Mouse (Mus musculus): ENCODE measurements around the gene Uvrag.

The Uvrag gene

DNA sequence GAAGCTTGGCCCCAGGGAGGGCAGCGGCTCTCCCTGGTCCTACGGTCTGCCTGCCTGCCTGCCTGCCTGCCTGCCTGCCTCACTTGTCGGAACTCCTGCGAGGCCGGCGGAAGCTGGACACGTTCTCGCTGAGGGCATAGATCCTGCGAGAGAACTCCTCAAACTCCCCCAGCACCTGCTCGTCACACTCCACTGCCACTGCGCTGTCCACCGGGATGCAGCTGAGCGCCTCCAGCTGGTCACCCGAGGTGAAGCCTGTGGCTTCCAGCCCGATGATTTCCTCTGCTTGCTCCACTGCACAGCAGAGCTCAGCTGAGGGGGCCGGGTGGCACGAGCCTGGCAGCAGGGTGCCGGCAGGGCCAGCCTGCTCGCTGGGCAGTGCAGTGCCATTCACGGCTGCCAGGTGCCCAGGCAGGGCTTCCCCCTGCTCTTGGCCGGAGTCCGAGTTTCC lies 253.1 kb downstream of the Uvrag start:
- peak in 1 of 2 experiments; percentile 12 for DNase-seq (ENCODE audit: low spot score in 2 of 2)

DNA sequence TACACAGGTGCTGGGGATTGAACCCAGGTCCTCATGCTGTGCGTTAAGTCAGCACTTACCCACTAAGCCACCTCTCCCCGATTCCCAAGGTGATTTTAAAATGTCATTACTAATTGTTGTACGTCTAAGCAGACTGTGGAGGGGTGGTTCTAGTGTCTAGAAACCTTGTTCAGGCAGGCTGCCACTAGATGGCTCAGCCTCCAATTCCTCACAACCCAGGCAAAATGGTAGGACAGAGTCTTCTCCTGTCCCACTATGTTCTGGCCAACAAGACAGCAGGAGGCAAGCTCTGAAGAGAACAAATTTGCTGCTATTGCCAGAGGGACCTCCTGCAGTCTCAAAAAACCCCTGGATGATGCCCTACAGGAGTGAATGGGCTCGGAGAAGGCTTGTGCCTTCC lies 259.1 kb downstream of the Uvrag start:
- DNase-seq (ENCODE audit: low spot score in 2 of 2) = no peak

DNA sequence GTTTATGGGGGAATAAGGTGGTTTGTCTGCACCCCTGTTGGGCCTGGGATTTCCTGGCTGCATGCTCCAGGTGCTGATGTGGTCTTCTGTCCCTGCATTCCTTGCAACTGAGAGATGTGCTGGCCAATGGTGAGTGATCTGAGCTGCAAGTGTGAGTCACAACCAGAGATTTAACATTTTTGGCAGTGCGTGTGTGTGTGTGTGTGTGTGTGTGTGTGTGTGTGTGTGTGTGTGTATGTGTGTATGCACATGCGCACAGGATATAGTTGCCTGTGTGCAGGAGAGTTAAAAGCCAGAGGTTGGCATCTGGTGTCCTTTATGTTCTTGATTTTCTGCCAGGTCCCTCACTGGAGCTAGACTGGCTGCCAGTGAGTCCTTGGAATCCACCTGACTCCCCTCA lies 261.8 kb downstream of the Uvrag start:
- no peak for DNase-seq (ENCODE audit: low spot score in 2 of 2)

DNA sequence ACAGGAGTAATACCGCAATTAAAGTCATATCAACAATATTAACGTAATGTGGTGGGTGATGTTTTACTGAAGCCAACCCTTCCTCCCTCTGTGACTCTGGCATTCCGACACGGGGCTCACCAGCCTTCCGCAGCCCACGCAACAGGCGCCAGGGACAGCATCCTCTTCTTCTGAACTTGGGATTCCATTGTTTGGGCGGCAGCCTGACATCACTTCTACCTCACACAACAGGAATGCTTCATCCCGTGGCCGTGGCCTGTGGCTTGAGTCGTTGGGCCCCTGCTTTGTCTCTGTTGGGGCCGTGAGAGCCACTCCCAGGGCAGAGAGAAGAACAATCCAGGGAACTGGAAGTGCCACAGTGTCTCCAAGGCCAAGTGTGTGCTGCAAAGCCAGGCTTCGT lies 264.8 kb downstream of the Uvrag start:
- no peak for DNase-seq (ENCODE audit: low spot score in 2 of 2)

DNA sequence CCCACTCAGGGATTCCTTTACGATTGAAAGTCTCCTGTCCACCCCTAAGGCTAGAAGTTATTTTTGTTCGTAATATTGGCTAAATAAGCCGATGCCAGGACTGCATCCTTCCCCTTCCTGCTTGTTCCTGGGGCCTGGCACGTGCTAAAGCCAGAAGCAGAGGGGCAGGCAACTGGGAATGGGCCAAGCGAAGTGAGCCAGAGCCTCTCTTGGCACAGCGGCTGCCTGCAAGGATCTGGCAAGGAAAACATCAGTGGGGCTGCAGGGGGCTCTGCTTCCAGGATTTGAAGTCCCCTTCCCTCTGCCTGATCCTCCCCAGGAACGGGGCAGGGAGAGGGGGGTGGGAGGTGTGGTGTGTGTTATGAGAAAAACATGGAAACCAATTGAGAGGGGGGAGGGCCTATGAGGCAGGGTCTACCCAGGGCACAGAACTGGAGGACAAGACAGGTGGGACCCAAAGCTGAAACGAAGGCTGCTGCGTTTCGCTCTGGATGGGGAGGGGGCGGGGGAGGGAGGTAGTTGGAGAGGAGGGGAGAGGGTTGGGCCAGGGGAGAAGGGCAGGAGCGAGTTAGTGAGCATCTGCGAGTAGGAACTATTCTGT lies 265.5 kb downstream of the Uvrag start:
- DNase-seq (ENCODE audit: low spot score in 2 of 2) = no peak

DNA sequence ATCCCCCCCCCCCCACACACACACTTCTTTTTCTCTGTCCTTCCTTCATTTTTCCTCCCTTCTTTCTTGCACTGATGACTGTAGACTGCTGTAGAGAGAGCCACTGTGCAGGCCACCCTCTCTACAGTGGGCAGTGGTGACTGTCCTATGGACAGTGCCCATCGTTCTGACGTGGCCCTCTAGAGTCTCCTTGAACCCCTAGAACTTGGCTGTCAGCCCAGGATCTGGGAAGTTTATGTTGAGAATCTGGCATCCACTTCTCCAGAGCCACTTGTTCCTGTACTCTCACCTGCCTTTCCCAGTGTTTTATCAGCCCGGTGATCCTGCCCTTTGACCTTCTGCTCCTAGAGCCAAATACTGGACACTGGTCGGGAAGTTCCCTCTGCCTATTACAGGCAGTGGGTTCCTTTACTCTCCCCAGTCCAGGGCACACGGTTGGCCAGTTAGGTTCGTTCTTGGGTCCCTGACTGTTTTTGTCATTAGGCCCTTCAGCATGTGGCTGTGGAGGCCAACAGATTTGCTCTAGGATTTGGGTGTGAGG lies 266.5 kb downstream of the Uvrag start:
- no peak for DNase-seq (ENCODE audit: low spot score in 2 of 2)

DNA sequence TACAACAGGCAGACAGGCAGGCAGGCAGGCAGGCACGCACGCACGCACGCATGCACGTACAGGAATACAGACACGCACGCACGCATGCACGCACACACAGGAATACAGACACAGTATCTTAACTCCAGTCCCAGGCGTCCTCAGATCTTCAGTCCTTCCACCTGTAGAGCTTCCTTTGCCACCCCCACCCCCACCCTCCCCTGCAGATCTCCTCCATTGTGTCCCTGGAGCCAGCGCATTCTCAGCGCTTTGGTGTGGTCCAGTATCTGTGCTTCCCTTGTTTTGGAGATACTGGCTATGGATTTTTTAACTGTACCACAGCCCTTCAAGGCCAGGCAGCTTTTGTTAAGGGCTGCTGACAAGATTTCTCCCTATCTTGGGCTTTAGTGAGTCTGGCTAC lies 267.6 kb downstream of the Uvrag start:
- no peak for DNase-seq (ENCODE audit: low spot score in 2 of 2)

DNA sequence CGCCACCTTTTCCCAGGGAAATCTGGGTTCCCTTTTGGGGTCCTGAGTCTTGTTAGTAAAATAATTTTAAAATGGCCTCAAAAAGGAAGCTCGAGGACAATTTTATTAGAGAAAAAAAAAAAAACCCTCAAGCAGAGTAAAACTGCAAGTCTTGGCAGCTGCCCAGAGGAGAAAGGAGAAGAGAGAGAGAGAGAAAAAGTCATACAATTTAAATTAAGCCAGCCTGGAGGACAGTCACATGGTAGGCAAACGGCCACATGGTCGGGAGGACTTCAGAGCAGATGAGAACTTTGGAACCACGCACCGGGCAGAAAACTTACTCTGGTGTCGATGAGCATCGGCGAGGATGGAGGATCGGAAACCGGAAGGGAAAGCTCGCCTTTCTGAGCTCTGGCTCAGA lies 269.1 kb downstream of the Uvrag start:
- no peak for DNase-seq (ENCODE audit: low spot score in 2 of 2)

DNA sequence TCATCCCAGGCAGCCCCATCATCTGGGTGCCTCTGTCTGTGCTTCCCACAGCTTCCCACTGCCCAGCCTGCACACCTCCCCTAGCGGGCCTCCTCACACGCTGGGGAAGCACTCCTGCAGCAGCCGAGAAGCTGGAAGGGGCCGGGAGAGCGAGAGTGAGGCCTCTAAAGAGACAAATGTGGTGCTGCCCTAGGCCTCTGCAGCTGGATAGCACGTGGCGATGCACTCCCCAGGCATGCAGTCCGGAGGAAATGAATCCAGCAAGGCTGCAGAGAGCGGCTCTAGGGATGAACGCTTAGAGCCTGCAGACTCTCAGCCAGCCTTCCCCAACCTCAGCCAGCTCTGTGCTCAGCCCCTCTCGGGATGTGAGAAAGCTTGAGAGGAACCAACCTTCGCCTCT lies 270.1 kb downstream of the Uvrag start:
- DNase-seq (ENCODE audit: low spot score in 2 of 2) = no peak

DNA sequence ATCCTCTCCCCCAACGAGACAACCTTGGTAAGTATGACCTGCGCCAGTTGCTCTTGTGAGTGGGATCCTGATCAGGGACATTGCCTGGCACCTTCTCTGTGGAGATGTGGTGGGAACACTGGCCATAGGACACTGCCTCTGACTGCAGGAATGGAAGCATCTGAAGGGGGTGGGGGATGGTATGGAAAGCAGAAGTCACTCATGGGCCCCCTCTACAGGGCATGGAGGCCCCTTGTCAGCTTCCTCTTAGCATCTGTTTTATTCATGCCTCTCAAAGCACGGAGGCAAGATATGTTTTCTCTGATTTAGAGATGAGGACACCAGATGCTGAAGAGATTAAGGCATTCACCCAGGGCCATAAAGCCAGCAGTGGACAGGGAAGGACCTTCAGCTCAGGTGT lies 271.9 kb downstream of the Uvrag start:
- no peak for DNase-seq (ENCODE audit: low spot score in 2 of 2)

DNA sequence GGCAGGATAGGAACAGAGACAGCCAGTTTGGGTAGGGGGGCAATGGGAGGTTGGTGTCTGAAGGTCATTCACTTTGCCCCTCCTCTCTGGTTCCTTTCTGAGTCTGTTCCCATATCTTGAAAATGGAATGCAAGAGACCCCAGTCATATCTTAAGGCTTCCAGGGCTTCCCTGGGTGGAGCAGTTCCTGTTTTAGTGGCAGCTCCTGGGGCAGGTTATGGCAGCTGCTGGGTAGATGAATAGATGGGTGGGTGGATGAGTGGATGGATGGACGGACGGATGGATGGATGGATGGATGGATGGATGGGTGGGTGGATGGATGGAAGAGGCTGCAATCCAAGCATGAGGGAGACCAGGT lies 273.2 kb downstream of the Uvrag start:
- no peak for DNase-seq (ENCODE audit: low spot score in 2 of 2)

DNA sequence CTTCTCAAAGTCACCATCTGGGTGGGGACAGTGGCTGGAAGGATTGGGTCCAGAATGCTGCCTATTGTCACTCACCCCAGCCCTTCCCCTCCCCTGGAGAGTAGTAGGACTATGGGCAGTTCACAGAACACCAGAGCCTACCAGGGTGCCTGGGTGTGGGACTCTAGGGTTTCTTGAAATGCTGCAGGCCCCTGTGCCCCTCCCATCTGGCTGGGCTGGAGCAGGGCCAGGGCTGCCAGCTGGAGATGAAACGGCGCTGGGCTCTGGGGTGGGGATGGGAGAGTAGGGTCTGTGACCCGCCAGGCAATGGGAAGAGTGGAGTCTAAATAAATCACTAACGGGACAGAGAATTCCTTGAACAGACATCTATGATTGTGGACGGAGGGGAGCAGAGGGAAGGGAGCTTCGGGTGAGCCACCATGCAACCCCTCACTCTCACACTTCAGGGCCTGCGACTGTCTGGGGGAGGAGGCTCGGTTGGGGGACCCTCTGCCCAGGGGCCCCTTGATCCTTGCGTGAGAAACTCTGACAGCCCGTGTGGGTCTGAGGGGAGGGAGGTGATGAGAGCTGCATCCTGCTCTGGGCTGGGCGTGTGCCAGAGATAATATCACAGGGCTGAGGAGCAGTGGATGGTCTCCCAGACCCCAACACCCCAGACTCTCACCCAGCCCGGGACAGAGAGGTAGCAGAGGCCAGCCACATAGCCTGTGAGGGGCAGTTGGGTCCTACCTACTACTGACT lies 273.7 kb downstream of the Uvrag start:
- DNase-seq (ENCODE audit: low spot score in 2 of 2) = no peak

DNA sequence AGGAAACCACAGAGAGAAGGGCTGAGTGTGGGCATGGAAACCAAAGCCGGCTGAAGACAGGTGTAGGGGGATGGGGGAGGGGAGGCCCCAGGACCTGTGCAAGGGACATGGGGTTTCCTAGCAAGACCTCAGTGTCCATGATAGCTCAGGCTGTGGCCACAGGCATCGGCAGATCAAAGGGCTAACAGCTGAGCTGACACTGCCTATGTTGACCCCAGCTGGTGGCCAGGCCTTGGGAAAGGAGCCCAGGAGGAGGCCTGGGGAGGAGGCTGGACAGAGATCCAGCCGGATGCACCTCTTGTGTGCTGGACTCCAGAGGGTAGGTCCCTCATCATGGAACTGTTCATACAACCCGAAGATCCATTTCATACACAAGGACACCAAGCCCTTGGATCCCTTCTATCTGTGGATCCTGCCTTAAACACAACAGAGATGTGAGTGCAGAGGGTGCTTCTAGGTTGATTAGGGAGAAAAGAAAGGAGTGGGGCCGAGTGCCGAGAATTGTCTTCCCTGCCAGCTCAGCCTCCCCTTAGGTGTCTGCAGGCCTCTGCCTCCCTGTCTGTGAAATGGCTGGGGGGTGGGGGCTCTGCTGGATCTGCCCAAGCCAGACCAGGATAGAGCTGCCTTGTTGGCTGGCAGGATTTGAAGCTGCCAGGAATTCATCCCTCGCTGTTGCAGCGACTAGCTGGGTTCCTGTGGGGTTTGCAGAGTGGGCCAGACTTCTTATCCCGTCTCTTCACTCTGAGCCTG lies 276.8 kb downstream of the Uvrag start:
- DNase-seq (ENCODE audit: low spot score in 2 of 2) = no peak

DNA sequence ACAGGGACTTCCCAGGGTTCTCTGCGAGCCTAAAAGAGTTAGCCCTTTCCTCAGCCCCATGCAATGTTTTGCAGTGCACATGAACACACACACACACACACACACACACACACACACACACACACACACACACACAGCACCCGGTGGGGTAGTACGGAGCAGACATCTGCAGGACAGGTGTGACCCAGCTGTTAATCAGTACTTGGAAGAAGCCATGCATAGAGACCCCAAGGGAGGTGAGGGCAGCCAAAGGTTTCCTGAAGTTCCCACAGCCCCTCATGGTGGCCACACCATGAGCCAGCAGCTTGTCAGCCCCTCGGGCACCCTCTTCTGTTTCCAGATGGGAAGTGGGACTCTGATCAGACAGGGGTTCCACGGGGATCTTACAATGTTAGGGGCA lies 277.9 kb downstream of the Uvrag start:
- no peak for DNase-seq (ENCODE audit: low spot score in 2 of 2)

DNA sequence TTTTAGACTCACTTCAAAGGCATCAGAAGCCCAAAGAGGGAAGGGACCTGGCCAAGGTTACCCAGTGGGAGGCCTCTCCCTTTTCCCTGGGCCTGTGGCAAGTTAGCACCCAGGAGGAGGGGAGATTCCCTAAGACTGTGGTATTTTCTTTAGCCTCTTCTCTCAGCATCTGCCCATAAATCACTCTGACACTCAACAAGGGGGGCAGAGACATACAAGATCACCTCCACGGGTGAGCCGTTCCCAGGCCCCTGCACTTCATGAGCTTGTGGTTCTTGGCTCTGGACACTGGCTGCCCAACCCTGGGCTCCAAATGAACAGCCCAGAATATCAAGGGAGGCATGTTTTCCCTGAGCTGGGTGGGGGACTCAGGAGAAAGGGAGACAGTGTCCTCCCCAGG lies 279.9 kb downstream of the Uvrag start:
- DNase-seq (ENCODE audit: low spot score in 2 of 2) = no peak

DNA sequence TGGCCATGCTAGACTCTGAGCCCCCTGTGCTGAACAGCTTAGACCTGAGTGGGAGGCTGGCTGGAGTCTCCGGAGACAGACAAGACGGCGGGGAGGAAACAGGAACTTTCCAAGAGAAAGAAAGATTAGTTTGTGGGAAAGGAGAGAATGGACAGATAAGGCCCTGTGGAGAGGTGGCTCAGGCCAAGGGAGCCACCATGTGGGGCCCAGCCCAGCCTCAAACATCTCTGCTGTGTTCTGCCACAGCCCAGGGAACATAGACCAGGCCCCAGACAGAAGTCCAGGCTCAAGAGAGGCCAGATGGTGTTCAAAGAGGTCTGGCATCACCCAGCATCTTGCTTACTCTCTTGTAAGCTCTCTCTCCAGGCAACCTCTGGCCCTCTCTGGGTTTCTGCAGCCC lies 283.8 kb downstream of the Uvrag start:
- no peak for DNase-seq (ENCODE audit: low spot score in 2 of 2)

DNA sequence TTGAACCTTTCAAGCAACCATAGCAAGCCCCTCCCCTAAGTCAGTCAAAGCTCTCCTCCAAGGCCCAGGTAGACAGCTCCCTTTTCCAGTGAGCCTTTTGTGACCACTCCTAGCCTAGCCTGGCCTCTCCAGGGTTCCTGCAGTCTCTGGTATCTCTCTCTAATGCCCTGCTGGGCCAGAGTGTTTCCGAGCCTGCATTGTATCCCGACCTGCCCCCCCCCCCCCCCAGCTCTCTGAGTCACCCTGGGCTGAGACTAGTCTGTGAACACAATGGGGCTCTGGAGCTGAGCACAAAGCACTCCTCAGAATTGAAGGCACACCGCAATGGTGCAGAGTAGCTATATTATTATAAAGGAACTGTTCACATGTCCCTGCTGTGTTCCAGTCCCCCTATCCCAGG lies 284.8 kb downstream of the Uvrag start:
- DNase-seq (ENCODE audit: low spot score in 2 of 2) = no peak

DNA sequence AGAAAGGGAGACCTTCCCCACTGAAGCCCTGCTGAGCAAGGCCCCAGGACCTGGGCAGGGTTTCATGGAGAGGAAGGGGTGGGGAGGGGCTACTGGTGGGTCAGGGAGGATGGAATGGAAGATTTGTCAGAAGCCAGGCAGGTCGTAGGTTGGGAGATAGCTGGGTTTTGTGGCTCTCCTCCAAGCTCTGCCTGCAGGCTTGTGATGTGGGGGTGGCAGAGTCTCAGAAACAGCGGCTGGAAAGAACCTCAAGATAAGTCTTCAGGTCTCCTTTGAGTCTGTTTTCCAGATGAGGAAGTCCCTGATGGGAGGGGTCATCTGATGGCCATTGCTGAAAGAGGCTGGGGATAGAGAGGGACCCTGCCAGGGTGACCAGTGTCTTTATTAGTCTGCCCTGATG lies 285.6 kb downstream of the Uvrag start:
- no peak for DNase-seq (ENCODE audit: low spot score in 2 of 2)

DNA sequence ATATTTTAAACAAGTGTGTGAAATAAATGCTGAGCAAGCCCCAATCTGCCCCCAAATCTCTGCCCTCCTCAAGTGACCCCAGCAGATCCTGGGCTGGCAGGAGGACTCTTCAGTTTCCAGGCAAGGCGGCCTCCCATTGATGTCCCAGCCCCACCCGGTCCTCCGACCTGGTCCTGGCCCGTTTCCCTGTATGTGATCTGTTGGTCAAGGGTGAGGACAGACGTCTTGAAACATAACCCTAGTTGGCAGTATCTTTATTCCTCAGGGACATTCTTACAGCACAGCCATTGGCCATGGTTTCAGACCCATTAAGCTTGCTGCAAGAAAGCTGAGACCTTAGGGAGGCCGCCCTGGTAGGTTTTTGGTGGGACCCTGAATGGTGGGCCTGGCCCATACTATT lies 287.1 kb downstream of the Uvrag start:
- DNase-seq (ENCODE audit: low spot score in 2 of 2) = no peak

DNA sequence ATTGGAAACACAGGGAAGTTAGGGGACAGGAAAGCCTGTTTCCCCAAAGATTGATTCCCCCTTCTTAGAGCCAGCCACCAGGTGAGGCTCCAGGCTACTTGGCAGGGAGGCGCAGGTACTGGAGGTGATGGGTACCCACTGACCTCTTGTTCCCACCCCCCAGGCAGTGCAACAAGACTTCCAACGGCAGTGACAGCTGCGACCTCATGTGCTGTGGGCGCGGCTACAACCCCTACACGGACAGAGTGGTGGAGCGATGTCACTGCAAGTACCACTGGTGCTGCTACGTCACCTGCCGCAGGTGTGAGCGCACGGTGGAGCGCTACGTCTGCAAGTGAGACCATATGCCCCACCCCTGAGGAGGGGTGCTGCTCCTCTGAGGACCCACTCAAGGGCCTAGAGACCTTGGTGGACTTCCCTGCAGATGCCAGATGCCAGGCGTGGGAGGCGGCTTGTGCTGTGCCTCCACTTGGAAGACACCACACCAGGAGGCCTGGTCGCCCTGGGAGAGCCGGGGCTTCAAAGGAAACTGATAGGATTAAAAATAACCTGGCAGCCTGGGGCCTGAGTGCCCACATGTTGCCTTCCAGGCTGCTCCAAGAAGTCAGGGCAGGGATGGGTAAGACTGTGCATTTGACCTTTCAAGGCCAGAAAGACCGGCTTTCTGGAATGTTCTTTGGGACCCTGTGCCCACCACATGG lies 287.8 kb downstream of the Uvrag start:
- no peak for DNase-seq (ENCODE audit: low spot score in 2 of 2)

DNA sequence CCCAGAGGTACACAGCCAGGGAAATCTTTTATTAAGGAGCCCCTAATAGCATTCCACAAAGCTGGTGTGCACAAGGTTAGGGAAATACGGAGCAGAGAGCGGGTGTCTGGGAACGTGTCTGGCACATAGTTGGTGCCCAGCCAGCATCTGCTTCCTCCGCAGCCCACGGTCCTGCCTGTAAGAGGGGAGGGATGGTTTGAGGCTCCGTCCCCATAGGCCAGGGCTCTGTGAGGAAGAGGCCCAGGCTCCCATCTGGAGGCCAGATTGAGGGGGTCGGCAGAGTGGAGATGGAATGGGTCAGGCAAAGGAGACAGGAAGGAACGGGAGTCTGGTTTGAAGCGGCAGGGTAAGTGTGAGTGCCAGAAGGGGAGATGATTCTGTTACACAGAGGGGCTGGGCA lies 289.7 kb downstream of the Uvrag start:
- DNase-seq (ENCODE audit: low spot score in 2 of 2) = no peak

DNA sequence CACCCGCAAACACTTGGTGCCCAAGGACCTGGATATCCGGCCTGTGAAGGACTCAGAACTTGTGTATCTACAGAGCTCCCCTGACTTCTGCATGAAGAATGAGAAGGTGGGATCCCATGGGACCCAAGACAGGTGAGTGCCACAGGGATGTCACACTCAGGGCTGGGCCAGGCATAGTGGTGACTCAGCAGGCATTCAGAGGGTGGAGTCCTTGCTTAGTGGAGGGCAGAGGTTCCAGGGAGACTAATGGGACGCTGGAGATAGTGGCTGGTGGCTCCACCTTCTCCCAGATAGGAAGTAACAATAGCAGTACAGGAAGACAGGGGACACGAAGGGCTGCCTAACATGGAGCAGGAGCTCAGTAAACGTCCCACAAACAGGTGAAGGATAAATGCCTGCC lies 290.6 kb downstream of the Uvrag start:
- no peak for DNase-seq (ENCODE audit: low spot score in 2 of 2)

Data from spleen, postnatal 14 days (tissue).